Mouse (Mus musculus) liver, embryonic 15.5 days (tissue): ENCODE data around the gene Ugt2b36. TPM values are rescaled to one million over a fixed set of nuclear protein-coding genes. Genes with fewer than 3 reads are reported as not detected.
A peak's percentile ranks its signal among the peaks of the same experiment; 100 is the strongest.
"Not testable (repeated sequence)": the region's sequence is repeated elsewhere in the genome, so short reads cannot be mapped to it uniquely, and the experiment has no call there.

Experiments used
- ATAC-seq: fragments of 200-750 bp; cut with Nextera tagmentation; 2 replicates; pipeline ENCODE4 v1.8.0; 2017; ENCODE audit warnings: moderate number of reproducible peaks, mild to moderate bottlenecking, moderate library complexity; ENCODE audit not compliant: insufficient read depth
- H3K27ac ChIP-seq: fragments of 300-500 bp; sonication (generic); replicated peaks from 2 replicates; pipeline ENCODE4 v1.5.1; 2015; ENCODE audit warnings: mild to moderate bottlenecking, inconsistent platforms
- H3K27me3 ChIP-seq: fragments of 300-500 bp; sonication (generic); 2 replicates; pipeline ENCODE4 v1.6.1; 2015; ENCODE audit warnings: mild to moderate bottlenecking, inconsistent platforms
- H3K36me3 ChIP-seq: fragments of 300-500 bp; sonication (generic); replicated peaks from 2 replicates; pipeline ENCODE4 v1.6.1; 2015; ENCODE audit warnings: moderate library complexity, mild to moderate bottlenecking, inconsistent platforms
- H3K4me1 ChIP-seq: fragments of 300-500 bp; sonication (generic); replicated peaks from 2 replicates; pipeline ENCODE4 v1.6.1; 2015; ENCODE audit warnings: inconsistent platforms
- H3K4me2 ChIP-seq: fragments of 300-500 bp; sonication (generic); 2 replicates; pipeline ENCODE4 v1.6.1; 2015; ENCODE audit warnings: moderate library complexity, mild to moderate bottlenecking, inconsistent platforms
- H3K4me3 ChIP-seq: fragments of 300-500 bp; sonication (generic); replicated peaks from 2 replicates; pipeline ENCODE4 v1.5.1; 2015; ENCODE audit warnings: mild to moderate bottlenecking, inconsistent platforms
- H3K9ac ChIP-seq: fragments of 300-500 bp; sonication (generic); 2 replicates; pipeline ENCODE4 v1.6.1; 2015; ENCODE audit warnings: moderate library complexity, mild to moderate bottlenecking, inconsistent platforms
- H3K9me3 ChIP-seq: fragments of 300-500 bp; sonication (generic); replicated peaks from 2 replicates; pipeline ENCODE4 v1.6.1; 2016; ENCODE audit warnings: inconsistent platforms
- WGBS: fragments of 180-500 bp; shearing (Covaris S2); methylation state at CpG from one replicate; pipeline ENCODE4 v1.1.7; 2015; ENCODE audit warnings: mixed read lengths; ENCODE audit not compliant: insufficient replicate concordance; 5-methylcytosine and 5-hydroxymethylcytosine counted together
- polyA plus RNA-seq: library from polyadenylated mRNA; unstranded; fragments of >200 nt; fragmentation: Nextera tagmentation; extraction: Ambion mirVana; gene quantifications from 2 replicates; pipeline ENCODE4 v1.2.1, GENCODE M21; 2015

Gene Ugt2b36
- polyA plus RNA-seq: 32.3 and 37.3 TPM in 2 replicates

GRCm38 (mm10) chr5:87092346-87093027, at the start of gene Ugt2b36:
Gene Ugt2b36 (minus strand): TSS chr5:87092555.
- Histone ChIP-seq H3K36me3 (no peaks in the 10 kb centered on the region), H3K4me2 (no peak within 1 kb of the TSS), H3K27ac (0 out of 2 replicates have a peak within 1 kb of the TSS, but pooled peaks have one; percentile 45), H3K27me3 (no peaks in the 10 kb centered on the region), H3K9me3 (no peaks in the 10 kb centered on the region), H3K4me1 (no peaks in the 10 kb centered on the region), H3K9ac (no peak within 1 kb of the TSS), H3K4me3 (no peak within 1 kb of the TSS)
- WGBS: 50% methylated on average over 1 of the region's 1 CpGs
- ATAC-seq: peak; percentile 34; the same call in 1 of the 2 replicates

- H3K4me3 ChIP-seq, H3K27ac ChIP-seq, H3K9me3 ChIP-seq, H3K4me1 ChIP-seq, H3K4me2 ChIP-seq, H3K9ac ChIP-seq, H3K27me3 ChIP-seq, H3K36me3 ChIP-seq, ATAC-seq: not testable (repeated sequence)
- 48% methylated on average over 2 of the region's 2 CpGs for WGBS
Observed at GRCm38 (mm10) chr5:87140196-87140595, 47.8 kb upstream of the Ugt2b36 start, which contains the start of gene Ugt2b5. Gene Ugt2b5 (minus strand): TSS chr5:87140318.

GRCm38 (mm10) chr5:87103697-87104096, 11.3 kb upstream of the Ugt2b36 start:
- not testable (repeated sequence) for H3K9ac ChIP-seq, ATAC-seq, H3K4me2 ChIP-seq, H3K36me3 ChIP-seq, H3K4me3 ChIP-seq, H3K27me3 ChIP-seq, H3K4me1 ChIP-seq, H3K27ac ChIP-seq, H3K9me3 ChIP-seq
- 63% methylated on average over 1 of the region's 1 CpGs for WGBS

- no peak overlapping the region for H3K9ac ChIP-seq
- no peaks in the 10 kb centered on the region for H3K4me1 ChIP-seq
- no peaks in the 10 kb centered on the region for H3K36me3 ChIP-seq
- no peak overlapping the region for H3K27ac ChIP-seq
- H3K27me3 ChIP-seq: no peaks in the 10 kb centered on the region
- ATAC-seq: no peak
- no peak overlapping the region for H3K4me2 ChIP-seq
- H3K4me3 ChIP-seq: no peak overlapping the region
- H3K9me3 ChIP-seq: no peaks in the 10 kb centered on the region
Observed at GRCm38 (mm10) chr5:87091111-87091510, 1.2 kb downstream of the Ugt2b36 start.

GRCm38 (mm10) chr5:87089264-87089663, 3.1 kb downstream of the Ugt2b36 start:
- H3K4me3 ChIP-seq: no peak overlapping the region
- H3K9me3 ChIP-seq: no peaks in the 10 kb centered on the region
- no peaks in the 10 kb centered on the region for H3K36me3 ChIP-seq
- H3K4me2 ChIP-seq: no peak overlapping the region
- H3K27me3 ChIP-seq: no peaks in the 10 kb centered on the region
- H3K4me1 ChIP-seq: no peaks in the 10 kb centered on the region
- no peak overlapping the region for H3K9ac ChIP-seq
- H3K27ac ChIP-seq: no peak overlapping the region
- no peak for ATAC-seq

- Histone ChIP-seq H3K9ac (no peak overlapping the region), H3K4me2 (no peak overlapping the region), H3K9me3 (no peaks in the 10 kb centered on the region), H3K27me3 (no peaks in the 10 kb centered on the region), H3K27ac (no peak overlapping the region), H3K4me1 (no peaks in the 10 kb centered on the region), H3K4me3 (no peak overlapping the region), H3K36me3 (no peaks in the 10 kb centered on the region)
- 49% methylated on average over 3 of the region's 3 CpGs for WGBS
- ATAC-seq: no peak
Observed at GRCm38 (mm10) chr5:87086269-87086668, 6.1 kb downstream of the Ugt2b36 start.

GRCm38 (mm10) chr5:87030624-87031023, 61.7 kb downstream of the Ugt2b36 start:
- Histone ChIP-seq H3K27me3 (no peaks in the 10 kb centered on the region), H3K9me3 (no peaks in the 10 kb centered on the region; the same call in 1 of the 2 replicates), H3K36me3 (no peaks in the 10 kb centered on the region), H3K4me3 (no peak overlapping the region), H3K9ac (no peak overlapping the region), H3K27ac (no peak overlapping the region), H3K4me1 (no peaks in the 10 kb centered on the region), H3K4me2 (no peak overlapping the region)
- WGBS: 56% methylated on average over 1 of the region's 1 CpGs
- no peak for ATAC-seq

GRCm38 (mm10) chr5:87027359-87027758, 65.0 kb downstream of the Ugt2b36 start:
- no peak overlapping the region for H3K27ac ChIP-seq
- no peaks in the 10 kb centered on the region for H3K36me3 ChIP-seq
- ATAC-seq: no peak

More at GRCm38 (mm10) chr5:87027359-87027758, 65.0 kb downstream of the Ugt2b36 start:
- Histone ChIP-seq H3K27me3 (no peaks in the 10 kb centered on the region), H3K4me3 (no peak overlapping the region), H3K4me1 (no peaks in the 10 kb centered on the region), H3K4me2 (no peak overlapping the region), H3K9ac (no peak overlapping the region), H3K9me3 (no peaks in the 10 kb centered on the region; the same call in 1 of the 2 replicates)
- 46% methylated on average over 3 of the region's 3 CpGs for WGBS

Other genes starting within 250 kb of the Ugt2b36 start
- gene Ugt2b34, start 185.6 kb downstream of the Ugt2b36 start, polyA plus RNA-seq: 62.4 and 67.0 TPM in 2 replicates
- 0.47 and 0.92 TPM in 2 replicates for gene Ugt2b1, start 166.0 kb downstream of the Ugt2b36 start, polyA plus RNA-seq
- gene Ugt2b35, start 91.7 kb downstream of the Ugt2b36 start, polyA plus RNA-seq: 1.3 and 1.8 TPM in 2 replicates
- gene Ugt2b5, start 47.8 kb upstream of the Ugt2b36 start, polyA plus RNA-seq: 26.0 and 33.0 TPM in 2 replicates
- not detected in 2 replicates for gene Ugt2b37, start 162.2 kb upstream of the Ugt2b36 start, polyA plus RNA-seq
- gene Ugt2a3, start 244.6 kb upstream of the Ugt2b36 start, polyA plus RNA-seq: 0.07 TPM in 1 of 2 replicates, not detected in the other